Mouse (Mus musculus) lung, adult 2 months (tissue): Measurements from ENCODE around the gene Gm28035. TPM values are rescaled to one million over a fixed set of nuclear protein-coding genes. Genes with fewer than 3 reads are reported as not detected.
A peak's percentile ranks its signal among the peaks of the same experiment; 100 is the strongest.

Experiments
- DNase-seq: peaks from one replicate; pipeline ENCODE4 v3.0.0; 2022
- H3K4me1 ChIP-seq: fragments of 200-500 bp; 2 replicates; pipeline ENCODE4 v1.6.1; 2011; ENCODE audit warnings: low read length; ENCODE audit not compliant: control insufficient read depth, insufficient read depth
- H3K4me3 ChIP-seq: fragments of 200-500 bp; replicated peaks from 2 replicates; pipeline ENCODE3; 2011; ENCODE audit warnings: low read depth, mild to moderate bottlenecking, control low read depth, low read length; ENCODE audit errors: extremely low read depth
- CTCF ChIP-seq: fragments of 200-500 bp; IDR thresholded peaks from 2 replicates; pipeline ENCODE4 v1.5.1; 2011; ENCODE audit warnings: mild to moderate bottlenecking, low read length, control low read depth; ENCODE audit not compliant: insufficient read depth
- POLR2A ChIP-seq: fragments of 200-500 bp; IDR thresholded peaks from 2 replicates; pipeline ENCODE4 v1.6.1; 2011; ENCODE audit warnings: low read depth, mild to moderate bottlenecking, control low read depth, low read length, borderline replicate concordance; ENCODE audit errors: extremely low read depth
- WGBS: fragments of 180-500 bp; shearing (Covaris S2); methylation state at CpG from one replicate; pipeline ENCODE4 v1.1.7; 2018; 5-methylcytosine and 5-hydroxymethylcytosine counted together
- polyA plus RNA-seq: library from polyadenylated mRNA; depleted of rRNA; stranded (reverse); fragments of >200 nt; gene quantifications from 2 replicates; pipeline ENCODE4 v1.2.3, GENCODE M21; 2012

Gene Gm28035
- polyA plus RNA-seq, 1 experiment: 11.6 TPM

- peak; percentile 18; the same call in 1 of the 2 replicates for TF ChIP-seq POLR2A
- TF ChIP-seq CTCF: no peak
- no peak for DNase-seq
- peaks cover 20% of the 10 kb centered on the region for H3K4me1 ChIP-seq
- 29% methylated on average over 4 of the region's 4 CpGs for WGBS
- no peak overlapping the region for H3K4me3 ChIP-seq
Measured at GRCm38 (mm10) chr2:30258600-30258999, 18.2 kb downstream of the Gm28035 start.

- H3K4me3 ChIP-seq: no peak overlapping the region
- WGBS: 76% methylated on average over 15 of the region's 15 CpGs
- no peak for DNase-seq
- peaks cover 20% of the 10 kb centered on the region for H3K4me1 ChIP-seq
- TF ChIP-seq POLR2A (no peak), CTCF (no peak)
Measured at GRCm38 (mm10) chr2:30259131-30260064, 19.0 kb downstream of the Gm28035 start.

- no peak overlapping the region for H3K4me3 ChIP-seq
- H3K4me1 ChIP-seq: peaks cover 23% of the 10 kb centered on the region
- TF ChIP-seq POLR2A (no peak), CTCF (no peak)
- DNase-seq: no peak
- 79% methylated on average over 4 of the region's 4 CpGs for WGBS
Measured at GRCm38 (mm10) chr2:30261064-30261736, 20.8 kb downstream of the Gm28035 start.

GRCm38 (mm10) chr2:30261921-30262839, 21.8 kb downstream of the Gm28035 start:
- H3K4me1 ChIP-seq: peaks cover 23% of the 10 kb centered on the region
- TF ChIP-seq POLR2A: no peak
- TF ChIP-seq CTCF: no peak
- 82% methylated on average over 18 of the region's 18 CpGs for WGBS
- peak; percentile 4 for DNase-seq
- no peak overlapping the region for H3K4me3 ChIP-seq

- peak; percentile 35 for DNase-seq
- H3K4me1 ChIP-seq: peaks cover 19% of the 10 kb centered on the region
- TF ChIP-seq CTCF (no peak), POLR2A (no peak)
- H3K4me3 ChIP-seq: no peak overlapping the region
- 35% methylated on average over 4 of the region's 4 CpGs for WGBS
Measured at GRCm38 (mm10) chr2:30262840-30263441, 22.6 kb downstream of the Gm28035 start.

- H3K4me3 ChIP-seq: no peak overlapping the region
- peaks cover 14% of the 10 kb centered on the region for H3K4me1 ChIP-seq
- DNase-seq: peak; percentile 3
- TF ChIP-seq CTCF (no peak), POLR2A (no peak)
- WGBS: 83% methylated on average over 6 of the region's 6 CpGs
Measured at GRCm38 (mm10) chr2:30263811-30264210, 23.4 kb downstream of the Gm28035 start.

- no peak for DNase-seq
- 47% methylated on average over 7 of the region's 7 CpGs for WGBS
- TF ChIP-seq POLR2A: no peak
- Histone ChIP-seq H3K4me1 (peaks cover 12% of the 10 kb centered on the region), H3K4me3 (no peak overlapping the region)
Measured at GRCm38 (mm10) chr2:30264671-30265519, 24.5 kb downstream of the Gm28035 start.

GRCm38 (mm10) chr2:30265767-30266253, 25.4 kb downstream of the Gm28035 start, which contains the start of gene Phyhd1:
Gene Phyhd1 (plus strand): TSS chr2:30266203.
- peak; percentile 26; the same call in 1 of the 2 replicates for TF ChIP-seq POLR2A
- TF ChIP-seq CTCF: no peak
- no peak within 1 kb of the TSS for H3K4me3 ChIP-seq
- no peak for DNase-seq
- peaks cover 9% of the 10 kb centered on the region for H3K4me1 ChIP-seq
- WGBS: 29% methylated on average over 5 of the region's 5 CpGs
